Mouse (Mus musculus): ENCODE data around the gene Herpud1.

DNA sequence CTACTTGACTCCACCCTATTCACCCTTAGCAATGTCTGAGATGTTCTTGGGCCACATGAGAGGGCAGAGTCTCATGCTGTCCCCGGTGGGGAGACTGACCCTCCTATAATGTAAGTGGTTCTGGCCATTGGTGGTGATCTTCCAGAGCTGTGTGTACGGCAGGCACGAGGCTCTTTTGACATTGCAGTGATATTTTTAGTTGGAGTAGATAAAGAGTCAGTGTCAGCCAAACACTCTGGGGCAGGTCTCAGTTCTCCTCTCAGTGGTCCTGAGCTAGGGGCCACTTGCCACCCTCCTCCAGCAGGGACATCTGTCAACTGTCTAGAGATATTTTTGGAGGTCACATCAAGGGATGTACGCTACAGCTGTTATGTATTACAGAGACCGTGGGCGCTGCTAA lies 29.0 kb upstream of the Herpud1 start:
- TF ChIP-seq POLR2A (IDR thresholded peaks at IDR 0.05; ENCODE audit: borderline replicate concordance, extremely low read depth, insufficient read depth, insufficient read length, poor library complexity, severe bottlenecking) (no peak), CTCF (IDR thresholded peaks at IDR 0.05; ENCODE audit: borderline replicate concordance, extremely low read depth, insufficient read depth, insufficient read length) (no peak)
